Mouse (Mus musculus): ENCODE measurements at regions not wholly inside any gene's neighbourhood (a gene's known extent, or its start where the extent isn't known, plus 50 kb on each side); places are given as distances from the start of the nearest gene placed in this dataset.
"Not testable (repeated sequence)": the region's sequence is repeated elsewhere in the genome, so short reads cannot be mapped to it uniquely, and the experiment has no call there.

- no peaks in the 10 kb centered on the region for H3K4me1 ChIP-seq
- no peak for DNase-seq (ENCODE audit: low spot score)
- no peaks in the 10 kb centered on the region for H3K36me3 ChIP-seq
- no peaks in the 10 kb centered on the region for H3K27me3 ChIP-seq (ENCODE audit: low read depth, poor library complexity, severe bottlenecking)
- H3K27ac ChIP-seq: no peak overlapping the region
- 85% methylated on average over 2 of the region's 2 CpGs for WGBS
- no peak overlapping the region for H3K4me3 ChIP-seq
- H3K9me3 ChIP-seq (replicated peaks): no peaks in the 10 kb centered on the region
Measured at GRCm38 (mm10) chr3:17001871-17002270, 946.3 kb upstream of the Cypt12 start.

DNA sequence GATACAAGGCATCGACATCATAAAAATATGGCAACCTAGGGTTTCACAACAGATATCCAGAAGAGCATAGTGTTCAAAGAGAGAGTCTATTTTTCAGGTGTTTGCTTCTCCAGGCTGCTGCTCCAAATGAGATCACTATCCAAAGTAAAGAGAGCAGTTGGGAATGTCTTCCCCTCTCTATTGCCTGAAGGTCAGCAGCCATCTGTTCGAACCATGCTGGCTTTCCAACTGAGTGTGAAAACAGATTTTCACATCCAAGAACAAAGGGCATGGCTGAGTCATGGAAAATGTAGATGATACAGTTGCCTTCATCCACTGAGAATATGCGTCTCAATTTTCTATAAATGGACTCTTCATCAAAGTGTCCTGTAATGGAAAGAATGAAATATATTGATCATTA lies 945.1 kb upstream of the Cypt12 start:
- DNase-seq (ENCODE audit: low spot score): no peak
- Histone ChIP-seq H3K9me3 (replicated peaks) (no peaks in the 10 kb centered on the region), H3K27me3 (ENCODE audit: low read depth, poor library complexity, severe bottlenecking) (no peaks in the 10 kb centered on the region), H3K36me3 (no peaks in the 10 kb centered on the region), H3K27ac (no peak overlapping the region), H3K4me1 (no peaks in the 10 kb centered on the region), H3K4me3 (no peak overlapping the region)
- 84% methylated on average over 3 of the region's 3 CpGs for whole genome bisulfite sequencing

GRCm38 (mm10) chr3:17014184-17015048 lies 933.8 kb upstream of the Cypt12 start:
- Histone ChIP-seq H3K36me3 (no peaks in the 10 kb centered on the region), H3K4me3 (no peak overlapping the region), H3K4me1 (no peaks in the 10 kb centered on the region), H3K27me3 (ENCODE audit: low read depth, poor library complexity, severe bottlenecking) (no peaks in the 10 kb centered on the region), H3K9me3 (replicated peaks) (no peaks in the 10 kb centered on the region), H3K27ac (no peak overlapping the region)
- 92% methylated on average over 4 of the region's 4 CpGs for whole genome bisulfite sequencing
- DNase-seq (ENCODE audit: low spot score): no peak

GRCm38 (mm10) chr3:17050811-17051210 lies 897.4 kb upstream of the Cypt12 start:
- WGBS: 90% methylated on average over 2 of the region's 2 CpGs
- no peak overlapping the region for H3K27ac ChIP-seq
- H3K9me3 ChIP-seq (replicated peaks): no peaks in the 10 kb centered on the region
- no peaks in the 10 kb centered on the region for H3K27me3 ChIP-seq (ENCODE audit: low read depth, poor library complexity, severe bottlenecking)
- no peaks in the 10 kb centered on the region for H3K4me1 ChIP-seq
- DNase-seq (ENCODE audit: low spot score): no peak
- no peak overlapping the region for H3K4me3 ChIP-seq
- no peaks in the 10 kb centered on the region for H3K36me3 ChIP-seq

GRCm38 (mm10) chr3:17058381-17058780 lies 889.8 kb upstream of the Cypt12 start:
- H3K27ac ChIP-seq; DNase-seq (ENCODE audit: low spot score); H3K36me3 ChIP-seq; H3K9me3 ChIP-seq (replicated peaks); H3K27me3 ChIP-seq (ENCODE audit: low read depth, poor library complexity, severe bottlenecking); H3K4me3 ChIP-seq; H3K4me1 ChIP-seq: not testable (repeated sequence)
- WGBS: 81% methylated on average over 4 of the region's 4 CpGs

DNA sequence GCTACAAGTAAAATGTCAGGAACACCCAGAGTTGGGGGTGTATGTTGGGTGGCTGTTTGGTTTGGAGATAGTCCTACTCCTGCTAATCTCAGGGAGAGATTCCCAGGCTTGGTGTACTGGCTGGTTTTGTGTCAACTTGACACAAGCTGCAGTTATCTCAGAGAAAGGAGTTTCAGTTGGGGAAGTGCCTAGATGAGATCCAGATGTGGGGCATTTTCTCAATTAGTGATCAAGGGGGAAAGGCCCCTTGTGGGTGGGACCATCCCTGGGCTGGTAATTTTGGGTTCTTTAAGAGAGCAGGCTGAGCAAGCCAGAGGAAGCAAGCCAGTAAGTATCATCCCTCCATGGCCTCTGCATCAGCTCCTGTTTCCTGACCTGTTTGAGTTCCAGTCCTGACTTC lies 841.9 kb upstream of the Cypt12 start:
- DNase-seq (ENCODE audit: low spot score): peak; percentile 31
- not testable (repeated sequence) for H3K27me3 ChIP-seq (ENCODE audit: low read depth, poor library complexity, severe bottlenecking); H3K4me1 ChIP-seq; H3K9me3 ChIP-seq (replicated peaks); H3K36me3 ChIP-seq; H3K27ac ChIP-seq; H3K4me3 ChIP-seq

All from limb, embryonic 10.5 days (tissue).